Mouse (Mus musculus) megakaryocyte, embryonic 14.5 days (primary cell): Measurements from ENCODE around the gene Sdr42e1. TPM values are rescaled to one million over a fixed set of nuclear protein-coding genes. Genes with fewer than 3 reads are reported as not detected.

Source experiments
- H3K27me3 ChIP-seq: replicated peaks from 2 replicates; pipeline ENCODE3; 2012; ENCODE audit warnings: inconsistent platforms
- H3K36me3 ChIP-seq: replicated peaks from 2 replicates; pipeline ENCODE3; 2012; ENCODE audit warnings: low read length, inconsistent platforms, mixed read lengths
- H3K4me1 ChIP-seq: 2 replicates; pipeline ENCODE4 v1.6.1; 2012; ENCODE audit warnings: inconsistent platforms
- H3K4me3 ChIP-seq: replicated peaks from 2 replicates; pipeline ENCODE3; 2012; ENCODE audit warnings: moderate library complexity, mild to moderate bottlenecking, inconsistent platforms
- H3K9me3 ChIP-seq: 2 replicates; pipeline ENCODE4 v1.6.1; 2012; ENCODE audit warnings: inconsistent platforms
- FLI1 ChIP-seq: IDR thresholded peaks from 2 replicates; pipeline ENCODE4 v1.6.1; 2012; ENCODE audit warnings: low read length, inconsistent platforms, mixed read lengths
- GATA1 ChIP-seq: IDR thresholded peaks from 3 replicates; pipeline ENCODE4 v1.6.1; 2012; ENCODE audit warnings: mixed read lengths, low read length, inconsistent platforms, borderline replicate concordance
- polyA plus RNA-seq: library from polyadenylated mRNA; stranded (reverse); fragments of >175 nt; gene quantifications from 2 replicates; pipeline ENCODE4 v1.2.3, GENCODE M21; 2012; ENCODE audit warnings: low replicate concordance; ENCODE audit not compliant: insufficient read depth

Gene Sdr42e1
- polyA plus RNA-seq, 1 experiment, result 0.89 TPM

GRCm38 (mm10) chr8:117697248-117697647 is 23.8 kb upstream of the Sdr42e1 start:
- no peak for TF ChIP-seq GATA1
- no peak for TF ChIP-seq FLI1
- Histone ChIP-seq H3K9me3 (peaks cover 12% of the 10 kb centered on the region), H3K27me3 (peaks cover 6% of the 10 kb centered on the region)

GRCm38 (mm10) chr8:117695636-117696035 is 22.1 kb upstream of the Sdr42e1 start:
- H3K4me1 ChIP-seq, result no peaks in the 10 kb centered on the region
- no peak for TF ChIP-seq FLI1
- no peak for TF ChIP-seq GATA1
- H3K9me3 ChIP-seq, result peaks cover 12% of the 10 kb centered on the region
- H3K36me3 ChIP-seq, result no peaks in the 10 kb centered on the region
- H3K27me3 ChIP-seq, result peaks cover 2% of the 10 kb centered on the region
- H3K4me3 ChIP-seq, result no peak overlapping the region

More at GRCm38 (mm10) chr8:117697248-117697647, 23.8 kb upstream of the Sdr42e1 start:
- Histone ChIP-seq H3K4me1 (no peaks in the 10 kb centered on the region), H3K36me3 (no peaks in the 10 kb centered on the region), H3K4me3 (no peak overlapping the region)

- no peaks in the 10 kb centered on the region for H3K9me3 ChIP-seq
- H3K36me3 ChIP-seq, result no peaks in the 10 kb centered on the region
- TF ChIP-seq FLI1, result no peak
- TF ChIP-seq GATA1, result no peak
- H3K4me3 ChIP-seq, result no peak overlapping the region
- H3K4me1 ChIP-seq, result peaks cover 3% of the 10 kb centered on the region; the same call in 1 of the 2 replicates
- peaks cover 2% of the 10 kb centered on the region for H3K27me3 ChIP-seq
These were observed 18.6 kb upstream of the Sdr42e1 start for GRCm38 (mm10) chr8:117692131-117692530.

- TF ChIP-seq FLI1 (no peak), GATA1 (no peak)
- Histone ChIP-seq H3K9me3 (no peaks in the 10 kb centered on the region), H3K27me3 (peaks cover 6% of the 10 kb centered on the region), H3K4me3 (no peak overlapping the region), H3K36me3 (no peaks in the 10 kb centered on the region), H3K4me1 (peaks cover 3% of the 10 kb centered on the region; the same call in 1 of the 2 replicates)
These were observed 14.4 kb upstream of the Sdr42e1 start for GRCm38 (mm10) chr8:117687890-117688289.

GRCm38 (mm10) chr8:117684504-117684903 is 11.0 kb upstream of the Sdr42e1 start:
- Histone ChIP-seq H3K4me3 (no peak overlapping the region), H3K36me3 (no peaks in the 10 kb centered on the region), H3K4me1 (peaks cover 7% of the 10 kb centered on the region; the same call in 1 of the 2 replicates), H3K9me3 (no peaks in the 10 kb centered on the region), H3K27me3 (peaks cover 17% of the 10 kb centered on the region)
- TF ChIP-seq GATA1 (no peak), FLI1 (no peak)

GRCm38 (mm10) chr8:117683925-117684472 is 10.5 kb upstream of the Sdr42e1 start:
- H3K4me3 ChIP-seq, result no peak overlapping the region
- H3K27me3 ChIP-seq, result peaks cover 17% of the 10 kb centered on the region
- H3K36me3 ChIP-seq, result no peaks in the 10 kb centered on the region
- peaks cover 7% of the 10 kb centered on the region; the same call in 1 of the 2 replicates for H3K4me1 ChIP-seq
- H3K9me3 ChIP-seq, result no peaks in the 10 kb centered on the region
- TF ChIP-seq GATA1, result no peak
- TF ChIP-seq FLI1, result no peak

- Histone ChIP-seq H3K27me3 (peaks cover 15% of the 10 kb centered on the region), H3K4me1 (peaks cover 8% of the 10 kb centered on the region), H3K4me3 (no peak overlapping the region), H3K9me3 (no peaks in the 10 kb centered on the region), H3K36me3 (no peaks in the 10 kb centered on the region)
- TF ChIP-seq FLI1, result no peak
- TF ChIP-seq GATA1, result no peak
These were observed 5.2 kb upstream of the Sdr42e1 start for GRCm38 (mm10) chr8:117678650-117679049.

- H3K27me3 ChIP-seq, result peaks cover 10% of the 10 kb centered on the region
- H3K36me3 ChIP-seq, result no peaks in the 10 kb centered on the region
- no peak overlapping the region for H3K4me3 ChIP-seq
- no peaks in the 10 kb centered on the region for H3K9me3 ChIP-seq
- peaks cover 22% of the 10 kb centered on the region for H3K4me1 ChIP-seq
- TF ChIP-seq GATA1 (no peak), FLI1 (no peak)
These were observed 3.5 kb upstream of the Sdr42e1 start for GRCm38 (mm10) chr8:117677011-117677410.

- TF ChIP-seq GATA1, result no peak
- TF ChIP-seq FLI1, result no peak
- H3K9me3 ChIP-seq, result no peaks in the 10 kb centered on the region
- H3K36me3 ChIP-seq, result no peaks in the 10 kb centered on the region
- peaks cover 9% of the 10 kb centered on the region for H3K27me3 ChIP-seq
- no peak overlapping the region for H3K4me3 ChIP-seq
- peaks cover 22% of the 10 kb centered on the region for H3K4me1 ChIP-seq
These were observed 3.0 kb upstream of the Sdr42e1 start for GRCm38 (mm10) chr8:117676460-117676859.

- no peak overlapping the region for H3K4me3 ChIP-seq
These were observed 1.7 kb upstream of the Sdr42e1 start for GRCm38 (mm10) chr8:117675171-117675570.

GRCm38 (mm10) chr8:117672558-117672957 is 931 bp downstream of the Sdr42e1 start:
- no peak overlapping the region for H3K4me3 ChIP-seq
- no peaks in the 10 kb centered on the region for H3K36me3 ChIP-seq
- peaks cover 24% of the 10 kb centered on the region for H3K4me1 ChIP-seq
- peaks cover 9% of the 10 kb centered on the region for H3K27me3 ChIP-seq
- H3K9me3 ChIP-seq, result no peaks in the 10 kb centered on the region
- TF ChIP-seq FLI1, result no peak
- TF ChIP-seq GATA1, result no peak

More at GRCm38 (mm10) chr8:117675171-117675570, 1.7 kb upstream of the Sdr42e1 start:
- H3K27me3 ChIP-seq, result peaks cover 11% of the 10 kb centered on the region
- TF ChIP-seq GATA1, result no peak
- no peak for TF ChIP-seq FLI1
- H3K36me3 ChIP-seq, result no peaks in the 10 kb centered on the region
- peaks cover 27% of the 10 kb centered on the region for H3K4me1 ChIP-seq
- no peaks in the 10 kb centered on the region for H3K9me3 ChIP-seq
